Mouse (Mus musculus) cerebellum, adult 9-11 months (tissue): ENCODE data around the gene Commd7.
"Not testable (repeated sequence)": the region's sequence is repeated elsewhere in the genome, so short reads cannot be mapped to it uniquely, and the experiment has no call there.

Experiments used
- DNase-seq: peaks from one replicate; pipeline ENCODE4 v3.0.0; 2022

Commd7 gene

DNA sequence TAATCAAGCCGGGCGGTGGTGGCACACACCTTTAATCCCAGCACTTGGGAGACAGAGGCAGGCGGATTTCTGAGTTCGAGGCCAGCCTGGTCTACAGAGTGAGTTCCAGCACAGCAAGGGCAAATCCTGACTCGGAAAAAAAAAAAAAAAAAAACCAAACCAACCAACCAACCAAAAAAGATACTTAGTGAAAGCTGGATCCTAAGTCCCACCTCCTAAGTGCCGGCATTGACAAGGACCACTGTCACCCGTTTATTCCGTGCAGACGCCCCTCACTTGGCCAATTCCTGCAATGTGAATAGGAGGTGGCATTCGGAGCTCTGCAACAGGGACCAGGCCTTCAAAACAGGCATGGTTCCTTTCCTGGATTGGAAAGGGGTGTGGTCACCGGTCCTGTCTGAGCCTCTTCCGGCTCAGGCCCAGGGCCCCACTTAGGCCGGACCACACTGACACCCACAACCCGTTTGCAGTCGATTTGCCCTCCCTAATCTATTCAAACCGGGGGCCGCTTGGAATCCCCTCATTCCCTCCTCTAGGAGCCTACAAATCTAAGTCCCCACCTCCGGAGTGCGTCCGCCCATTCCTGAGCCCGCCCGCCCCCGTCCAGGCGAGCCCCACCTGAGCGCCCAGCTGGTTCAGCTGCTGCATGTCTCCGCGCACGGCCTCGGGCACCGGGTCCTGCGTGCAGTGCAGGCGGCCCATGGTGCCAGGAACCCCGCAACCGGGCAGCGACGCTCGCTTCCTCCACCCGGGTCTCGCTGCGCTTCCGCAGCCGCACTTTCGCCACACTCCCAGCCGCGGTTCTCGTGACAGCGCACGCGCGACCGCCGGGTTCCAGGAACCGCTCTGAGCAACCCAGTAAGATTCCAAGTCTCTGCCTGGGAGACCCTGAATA lies at the start of gene Commd7:
Commd7 (minus strand) TSS at position 806 of the 895 bp plus-strand sequence.
- peak; percentile 85 for DNase-seq

DNA sequence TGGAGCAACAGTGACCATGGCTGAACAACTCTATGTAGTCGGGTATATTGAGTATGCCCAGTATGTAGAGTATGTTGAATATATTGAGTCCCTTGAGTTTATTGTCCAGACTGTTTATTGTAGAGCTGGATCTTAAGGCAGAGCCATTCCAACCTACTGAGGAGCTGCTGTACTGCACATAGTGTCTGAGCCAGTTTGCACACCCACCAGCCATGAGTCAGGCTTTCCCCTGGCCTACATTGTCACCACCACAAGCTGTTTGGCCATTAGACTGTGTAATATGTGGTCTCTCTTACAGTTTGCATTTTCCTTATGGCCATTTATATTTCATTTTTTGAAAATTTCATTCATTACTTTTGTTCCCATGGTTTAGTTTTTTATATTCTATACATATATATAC lies 47.4 kb upstream of the Commd7 start:
- no peak for DNase-seq

DNA sequence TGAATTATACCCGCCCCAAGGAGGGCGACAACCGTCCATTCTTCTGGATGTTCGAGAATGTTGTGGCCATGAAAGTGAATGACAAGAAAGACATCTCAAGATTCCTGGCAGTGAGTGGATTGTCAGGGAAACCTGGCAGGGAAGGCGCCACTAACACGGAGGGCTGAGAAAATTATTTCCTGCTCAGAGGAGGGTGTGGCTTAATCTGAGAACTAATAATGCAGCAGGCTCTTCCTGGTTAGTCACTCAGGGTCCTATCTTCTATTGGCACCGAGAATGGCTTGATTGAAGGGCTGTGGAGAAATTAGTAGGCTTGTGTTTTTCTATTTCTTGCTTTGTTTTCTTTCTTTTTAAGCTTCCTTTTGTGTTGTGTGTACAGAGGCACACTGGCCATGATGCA lies 45.0 kb upstream of the Commd7 start:
- no peak for DNase-seq

DNA sequence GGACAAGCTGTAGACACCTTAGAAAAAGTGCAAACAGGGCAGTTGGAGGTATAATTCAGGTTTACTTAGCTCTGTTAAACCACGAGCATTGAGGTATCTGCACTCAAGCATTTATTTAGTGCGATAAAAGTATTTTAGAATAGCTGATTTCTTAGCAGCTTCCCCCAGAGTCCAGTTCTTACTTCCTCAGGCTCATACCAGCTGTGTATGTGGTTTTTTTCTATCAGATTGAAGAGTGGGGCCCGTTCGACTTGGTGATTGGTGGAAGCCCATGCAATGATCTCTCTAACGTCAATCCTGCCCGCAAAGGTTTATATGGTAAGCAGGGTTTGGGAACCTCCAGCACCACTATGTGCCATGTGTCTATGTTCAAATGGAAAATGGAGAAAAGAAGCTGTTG lies 44.4 kb upstream of the Commd7 start:
- DNase-seq = no peak

DNA sequence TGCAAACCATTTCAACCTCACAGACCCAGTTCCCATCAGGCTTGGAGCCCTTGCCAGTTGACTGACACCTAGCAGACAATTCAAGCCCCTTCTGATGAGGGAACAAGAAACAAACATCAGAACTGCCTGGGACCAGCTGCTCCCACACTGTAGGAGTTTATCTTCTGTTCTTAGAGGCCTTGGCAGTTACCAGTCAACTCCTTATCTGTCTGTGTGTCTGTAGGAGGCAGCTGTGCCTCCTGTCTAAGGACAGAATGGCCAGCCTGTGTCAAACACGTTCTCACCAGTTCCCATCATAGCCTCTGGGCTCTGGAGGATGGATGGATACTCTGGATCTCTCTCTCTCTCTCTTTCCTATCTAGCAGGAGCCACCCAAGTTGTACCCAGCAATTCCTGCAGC lies 42.8 kb upstream of the Commd7 start:
- DNase-seq = not testable (repeated sequence)

DNA sequence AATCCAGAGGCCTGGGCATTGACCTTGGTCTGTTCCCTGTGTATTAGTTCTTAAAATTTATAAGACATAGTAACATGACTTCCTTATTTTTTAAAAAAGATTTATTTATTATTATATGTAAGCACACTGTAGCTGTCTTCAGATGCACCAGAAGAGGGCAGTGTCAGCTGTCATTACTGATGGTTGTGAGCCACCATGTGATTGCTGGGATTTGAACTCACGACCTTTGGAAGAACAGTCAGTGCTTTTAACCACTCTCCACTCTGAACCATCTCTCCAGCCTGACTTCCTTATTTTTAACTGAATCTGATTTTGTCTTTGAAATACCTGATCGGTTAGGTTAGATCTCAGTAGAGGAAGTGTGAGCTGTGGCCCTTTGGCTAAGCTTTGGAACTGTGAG lies 40.0 kb upstream of the Commd7 start:
- DNase-seq = no peak

DNA sequence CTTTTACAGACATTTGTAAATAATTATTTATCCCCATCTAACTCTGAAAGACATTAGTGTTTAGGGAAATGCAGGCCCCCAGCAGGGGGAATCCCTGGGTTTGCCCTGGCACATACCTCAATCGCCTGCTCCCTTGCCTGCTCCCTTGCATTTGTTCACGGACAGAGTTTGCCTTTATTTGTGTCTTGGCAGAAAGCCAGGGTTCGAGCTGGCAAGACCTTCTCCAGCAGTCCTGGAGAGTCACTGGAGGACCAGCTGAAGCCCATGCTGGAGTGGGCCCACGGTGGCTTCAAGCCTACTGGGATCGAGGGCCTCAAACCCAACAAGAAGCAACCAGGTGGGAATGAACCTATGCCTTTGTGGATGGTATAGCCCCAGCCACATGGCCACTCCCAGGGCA lies 37.5 kb upstream of the Commd7 start:
- no peak for DNase-seq

DNA sequence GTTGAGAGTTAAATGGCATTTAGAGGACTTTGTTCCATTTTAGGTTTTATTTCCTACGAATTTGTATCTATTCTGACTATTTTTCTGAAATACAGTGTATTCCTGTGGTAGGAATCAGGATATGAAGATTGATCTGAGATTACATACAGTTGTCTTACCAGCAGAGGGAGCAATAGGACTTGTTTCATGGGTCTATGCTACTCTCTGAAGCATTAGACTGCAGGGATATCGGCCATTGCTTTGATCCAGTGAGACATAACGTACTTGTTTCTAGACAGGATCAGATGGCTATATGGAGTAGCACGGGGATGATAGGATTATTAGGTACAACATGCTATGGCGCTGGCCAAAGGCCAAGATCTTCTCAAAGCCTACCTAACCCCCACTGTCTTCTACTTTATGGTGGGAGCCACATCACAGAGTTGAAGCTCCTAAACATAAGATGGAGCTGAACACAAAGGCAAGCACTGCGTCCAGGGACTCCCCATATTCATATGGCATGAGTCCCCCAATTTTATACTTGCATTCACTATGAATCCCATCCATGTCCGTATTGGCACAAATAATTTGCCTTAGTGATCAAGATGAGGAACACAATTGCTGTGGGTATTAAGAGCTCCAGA lies 36.3 kb upstream of the Commd7 start:
- DNase-seq = peak; percentile 21

DNA sequence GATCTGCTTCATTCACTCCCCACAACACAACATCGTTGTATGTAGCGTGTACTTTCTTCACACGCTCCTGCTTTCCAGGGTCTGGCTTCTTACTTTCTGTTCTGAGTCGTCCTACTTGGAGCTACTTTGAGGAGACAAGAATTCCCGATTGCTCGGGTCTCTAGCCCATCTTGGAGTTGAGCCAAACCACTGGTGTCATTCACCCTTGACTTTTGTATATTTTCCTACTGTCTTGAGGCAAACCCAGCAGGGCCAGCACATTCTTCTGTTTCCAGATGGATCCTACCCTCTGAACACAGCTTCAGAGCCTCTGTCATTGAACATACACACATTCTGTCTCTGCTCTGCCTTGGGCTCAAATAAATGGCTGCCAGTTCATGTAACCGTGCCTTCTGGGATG lies 32.8 kb upstream of the Commd7 start:
- no peak for DNase-seq

DNA sequence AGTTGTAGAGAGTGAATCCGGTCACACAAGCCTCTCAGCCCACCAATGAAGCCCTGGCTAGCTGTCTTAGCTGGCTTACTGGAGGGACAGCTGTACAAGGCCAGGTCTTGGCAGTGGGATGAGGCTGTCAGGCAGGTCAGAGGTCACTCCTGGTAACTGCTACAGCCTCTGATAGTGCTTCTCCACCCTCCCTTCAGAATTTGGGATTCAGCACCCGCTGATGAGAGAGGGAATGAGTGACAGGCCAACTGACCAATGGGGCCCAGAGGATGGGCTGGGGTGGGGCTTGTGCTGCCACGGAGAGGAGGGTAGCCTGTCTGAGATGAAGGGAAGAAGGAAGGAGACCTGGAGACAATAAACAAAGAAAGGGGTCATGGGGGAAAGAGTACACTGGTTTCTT lies 28.0 kb upstream of the Commd7 start:
- no peak for DNase-seq

DNA sequence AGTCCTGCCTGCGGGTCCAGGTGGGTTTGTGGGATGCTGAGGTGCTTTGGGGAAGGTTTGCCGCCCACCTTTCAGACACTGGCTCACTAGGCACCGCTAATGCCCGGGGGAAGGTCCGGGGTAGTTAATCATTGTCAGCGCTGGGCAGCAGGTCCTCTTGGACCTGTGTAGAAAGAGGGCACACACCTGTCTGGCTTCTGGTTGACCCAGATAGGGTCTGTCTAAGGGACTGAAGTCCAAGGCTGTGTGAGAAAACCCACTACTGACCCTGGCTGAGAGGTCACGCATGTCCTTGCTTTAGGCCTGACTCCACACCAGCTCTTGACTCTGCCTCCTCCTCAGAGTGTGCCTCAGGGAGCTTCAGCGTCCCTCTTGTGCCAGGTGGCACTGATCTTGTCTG lies 25.1 kb upstream of the Commd7 start:
- DNase-seq = not testable (repeated sequence)

DNA sequence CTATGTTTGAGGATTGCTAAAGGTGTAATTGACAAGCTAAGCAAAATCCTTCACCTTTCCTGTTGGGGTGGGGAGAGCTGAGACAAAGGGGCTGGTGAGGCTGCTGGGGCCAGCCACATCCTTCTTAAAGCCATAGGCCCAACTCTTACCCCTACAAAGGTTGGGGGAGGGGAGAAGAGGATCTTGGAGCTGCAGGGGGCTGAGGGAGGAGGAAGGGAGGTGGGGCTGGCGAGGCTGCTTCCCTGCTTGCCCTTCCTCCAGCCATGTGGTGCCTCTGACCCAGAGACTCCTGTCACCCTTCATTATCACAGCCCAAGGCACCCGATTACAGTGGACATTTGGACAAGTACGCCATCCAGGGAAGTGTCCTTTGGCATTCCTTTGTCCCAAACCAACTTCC lies 19.1 kb upstream of the Commd7 start:
- DNase-seq = no peak

DNA sequence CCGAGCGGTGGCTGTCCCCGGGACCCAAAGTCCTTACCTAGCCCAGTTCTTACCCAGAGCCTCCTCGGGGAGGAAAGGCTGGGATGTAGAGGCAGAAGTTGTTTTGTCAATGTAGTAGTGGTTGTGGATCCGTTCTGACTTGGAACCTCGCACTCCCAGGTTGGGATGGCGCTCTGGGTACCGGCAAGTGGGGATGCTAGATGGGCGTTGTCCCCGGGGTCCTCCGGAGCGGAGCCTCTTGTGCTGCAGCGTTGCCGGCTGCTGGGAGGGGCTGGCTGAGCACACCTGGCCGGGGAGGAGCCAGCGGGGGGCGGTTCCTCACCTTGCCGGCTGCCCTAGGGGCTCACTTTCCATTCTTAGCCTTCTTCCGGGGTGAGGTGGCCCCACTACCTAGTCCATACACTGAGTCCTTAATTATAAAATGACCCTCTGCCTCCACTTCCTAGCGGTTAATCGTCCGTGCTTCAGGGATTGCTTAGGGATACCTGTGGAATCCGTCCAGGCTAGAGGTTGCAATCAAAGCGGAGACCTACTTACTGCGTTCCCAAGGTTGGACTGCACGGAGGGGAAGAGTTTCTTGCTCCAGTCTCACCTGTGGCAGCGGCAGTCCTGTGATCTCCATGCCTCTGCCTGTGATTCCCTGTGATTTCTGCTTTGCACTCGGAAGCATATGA lies 17.6 kb upstream of the Commd7 start:
- peak; percentile 20 for DNase-seq

DNA sequence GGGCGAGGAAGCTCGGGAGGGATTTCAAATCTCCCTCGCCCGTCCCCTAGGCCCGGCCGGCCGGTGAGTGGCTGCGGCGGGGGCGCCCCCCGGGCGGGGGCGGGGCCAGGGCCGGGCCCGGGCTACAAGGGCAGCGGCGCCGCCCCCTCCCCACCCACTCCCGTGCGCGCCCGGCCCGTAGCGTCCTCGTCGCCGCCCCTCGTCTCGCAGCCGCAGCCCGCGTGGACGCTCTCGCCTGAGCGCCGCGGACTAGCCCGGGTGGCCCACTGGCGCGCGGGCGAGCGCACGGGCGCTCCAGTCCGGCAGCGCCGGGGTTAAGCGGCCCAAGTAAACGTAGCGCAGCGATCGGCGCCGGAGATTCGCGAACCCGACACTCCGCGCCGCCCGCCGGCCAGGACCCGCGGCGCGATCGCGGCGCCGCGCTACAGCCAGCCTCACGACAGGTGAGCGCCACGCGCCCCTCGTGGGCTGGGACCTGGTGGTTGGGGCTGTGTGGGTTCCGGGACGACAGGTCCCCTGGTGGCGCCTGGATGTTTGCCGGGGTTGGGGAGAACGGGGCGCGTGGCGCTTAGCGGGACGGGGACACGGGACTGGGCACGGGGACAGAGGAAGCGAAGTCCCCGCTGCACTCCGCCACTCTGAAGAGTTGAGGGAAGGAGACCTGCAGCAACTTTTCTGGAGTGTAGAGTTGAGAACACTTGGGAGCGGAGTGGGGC lies 16.9 kb upstream of the Commd7 start, which contains the start of gene Dnmt3b:
Dnmt3b (plus strand) TSS at position 153 of the 716 bp plus-strand sequence.
- DNase-seq = peak; percentile 56

DNA sequence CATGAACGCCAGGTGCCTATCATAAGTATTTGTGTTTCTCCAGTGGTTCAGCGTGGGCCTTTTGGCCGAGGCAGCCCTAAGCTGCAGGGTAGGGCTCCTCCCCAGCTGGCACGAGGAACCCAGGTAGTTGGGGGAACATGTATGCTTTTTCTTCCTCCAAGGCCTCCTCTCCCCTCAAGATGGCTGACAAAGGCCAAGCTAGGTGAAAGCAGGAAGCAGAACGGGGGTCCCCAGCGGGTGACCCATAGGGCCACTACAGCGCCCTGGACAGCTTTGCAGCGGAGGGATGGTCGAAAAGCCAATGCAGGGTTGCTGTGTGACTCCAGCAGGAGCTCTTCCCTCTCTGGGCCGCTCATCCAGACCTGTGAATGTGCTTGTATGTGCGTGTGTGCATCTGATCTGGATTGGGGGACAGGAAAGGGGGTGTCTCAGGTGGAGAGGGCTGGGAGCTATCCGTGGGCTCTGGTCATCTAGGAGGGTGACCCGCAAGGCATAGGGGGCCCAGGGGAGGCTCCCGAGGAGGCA lies 16.3 kb upstream of the Commd7 start:
- DNase-seq = no peak

DNA sequence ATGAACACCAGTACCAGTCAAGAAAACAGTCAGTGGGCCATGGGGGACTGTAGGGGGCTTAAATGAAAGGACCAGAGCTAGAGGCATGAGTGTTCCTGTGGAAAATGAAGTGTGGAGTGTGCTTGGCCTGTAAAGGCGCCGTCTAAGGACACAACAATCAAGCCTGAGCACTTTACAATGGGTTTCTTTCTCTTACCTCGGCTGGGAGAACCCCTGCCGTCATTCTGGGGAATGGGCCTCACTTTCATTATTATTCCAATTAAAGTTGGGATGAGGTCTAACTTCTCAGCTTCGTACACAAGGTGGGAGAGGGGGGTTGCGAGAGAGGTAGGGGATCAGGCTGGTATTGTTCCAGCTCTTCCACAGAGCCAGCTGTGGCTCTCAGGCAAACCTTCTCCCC lies 10.4 kb upstream of the Commd7 start:
- no peak for DNase-seq

DNA sequence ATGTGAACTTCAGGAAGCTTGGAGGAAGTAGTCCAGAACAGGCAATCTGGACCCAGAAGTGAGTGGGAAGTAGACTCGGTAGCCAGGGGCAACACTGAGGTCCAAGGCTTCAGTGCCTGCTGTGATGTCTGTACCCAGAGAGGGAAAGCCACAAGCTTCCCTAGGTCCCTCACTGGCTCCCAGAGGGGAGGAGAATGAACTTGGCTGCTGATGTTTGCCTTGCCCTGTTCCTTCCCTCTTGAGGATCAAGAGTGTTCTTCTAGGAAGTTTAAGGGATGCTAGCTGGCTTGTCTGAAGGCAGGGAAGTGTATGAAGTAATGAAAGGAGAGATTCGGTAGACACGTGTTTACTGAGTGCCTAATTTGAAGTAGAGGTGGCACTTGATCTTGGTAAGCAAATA lies 9.9 kb upstream of the Commd7 start:
- no peak for DNase-seq

DNA sequence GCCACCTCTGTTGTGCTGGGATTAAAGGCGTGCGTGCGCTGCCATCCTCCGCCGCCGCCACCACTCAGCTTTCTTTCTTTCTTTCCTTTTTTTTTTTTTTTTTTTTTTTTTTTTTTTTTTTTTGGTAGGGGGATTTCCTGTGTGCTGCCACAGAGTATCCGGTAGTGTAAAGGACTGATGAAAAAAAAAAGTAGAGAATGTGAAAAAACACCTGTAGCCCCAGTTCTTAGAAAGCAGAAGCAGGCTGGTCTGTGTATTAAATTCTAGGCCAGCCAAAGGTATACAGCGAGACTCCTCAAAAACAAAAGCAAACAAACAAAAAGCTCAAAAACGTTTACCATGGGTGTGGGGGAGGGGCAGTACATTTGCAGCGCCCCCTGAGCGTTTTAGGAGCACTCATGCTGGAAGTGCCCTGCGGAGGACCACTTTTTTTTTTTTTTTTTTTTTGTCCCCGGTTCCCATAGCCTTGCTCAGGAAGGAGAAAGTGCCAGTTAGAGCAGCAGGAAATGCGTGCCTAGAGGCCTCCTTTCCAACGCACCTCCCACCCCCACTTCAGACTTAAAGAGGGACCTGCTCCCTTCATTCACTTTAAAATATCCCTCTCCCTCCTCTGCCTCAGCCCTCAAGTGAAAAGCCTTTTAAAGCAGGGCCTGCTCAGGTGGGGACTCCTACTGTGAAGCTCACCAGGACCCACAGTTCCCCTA lies 6.5 kb upstream of the Commd7 start:
- no peak for DNase-seq

DNA sequence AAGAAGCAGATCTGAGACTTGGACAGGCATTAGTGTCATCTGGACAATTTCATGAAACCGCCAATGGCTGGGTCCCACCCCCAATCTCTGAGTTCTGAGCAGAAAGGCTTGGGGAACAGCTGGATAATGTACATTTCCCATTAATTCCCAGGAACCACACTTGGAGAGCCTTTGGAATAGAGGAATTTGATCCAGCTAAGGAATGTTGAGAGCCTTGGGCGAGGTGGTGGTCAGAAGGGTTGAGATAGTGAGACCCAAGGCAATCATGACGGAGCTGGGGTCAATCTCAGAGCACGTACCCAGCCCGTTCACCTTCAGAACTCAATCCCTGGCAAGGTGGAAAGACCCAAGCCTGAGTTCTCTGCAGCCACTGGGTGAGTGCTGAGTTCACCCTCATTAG lies 678 bp upstream of the Commd7 start:
- no peak for DNase-seq

DNA sequence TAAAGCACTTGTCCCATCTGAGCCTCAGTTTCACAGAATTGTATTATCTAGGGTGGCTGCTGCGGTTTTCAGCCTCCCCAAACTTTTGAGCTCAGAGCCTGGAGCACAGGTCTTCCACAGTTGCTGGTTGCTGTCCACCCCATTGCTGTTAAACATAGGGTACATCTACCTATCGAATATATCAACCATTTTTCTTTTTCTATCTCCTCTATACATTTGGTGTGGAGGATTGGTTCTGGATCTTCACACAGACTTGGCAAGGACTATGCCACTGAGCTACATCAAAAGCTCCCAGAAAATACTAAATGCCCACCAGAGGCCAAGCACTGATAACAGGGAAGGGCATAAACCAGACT lies 268 bp upstream of the Commd7 start:
- DNase-seq = no peak

DNA sequence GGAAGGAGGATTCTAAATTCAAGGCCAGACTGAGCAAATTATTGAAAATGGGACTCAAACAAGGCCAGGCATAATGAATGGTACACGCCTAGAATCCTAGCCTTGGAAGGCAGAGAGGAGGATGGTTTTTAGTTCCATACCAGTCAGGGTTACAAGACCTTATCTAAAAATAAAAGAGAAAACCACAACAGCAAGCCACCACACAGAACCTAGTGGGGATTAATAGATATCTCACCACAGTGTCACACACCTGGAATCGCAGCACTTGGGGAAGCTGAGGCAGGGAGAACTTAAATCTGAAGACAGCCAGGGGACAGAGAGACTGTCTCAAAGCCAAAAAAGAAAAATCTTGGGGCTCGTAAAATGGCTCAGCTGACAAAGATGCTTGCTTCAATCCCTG lies 1.6 kb downstream of the Commd7 start:
- DNase-seq = no peak

DNA sequence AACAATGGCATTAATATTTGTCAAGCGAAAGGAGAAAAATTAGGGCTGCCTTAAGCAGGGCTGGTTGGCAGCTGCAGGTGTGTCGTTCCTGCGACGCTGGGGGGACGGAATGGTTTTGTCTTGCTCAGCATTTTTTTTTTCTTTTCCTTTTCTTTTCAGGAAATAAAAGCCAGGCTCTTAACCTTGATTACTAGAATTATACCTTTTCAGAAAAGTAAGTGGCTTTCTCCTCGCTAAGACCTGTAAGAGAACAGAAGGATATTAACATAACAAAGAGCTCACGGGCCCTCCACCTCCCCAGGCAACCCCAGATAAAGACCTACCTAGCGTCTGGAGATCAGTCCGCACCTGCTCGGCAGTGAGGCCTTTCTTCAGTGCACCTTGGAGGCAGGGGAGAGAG lies 10.1 kb downstream of the Commd7 start:
- no peak for DNase-seq
